Mouse (Mus musculus): Measurements from ENCODE around the gene Dnmt3a. TPM values are rescaled to one million over a fixed set of nuclear protein-coding genes. Genes with fewer than 3 reads are reported as not detected.
A peak's percentile ranks its signal among the peaks of the same experiment; 100 is the strongest.

The Dnmt3a gene
- total RNA-seq (2012; rRNA removed) = 15.4 and 15.9 TPM in 2 replicates
- 10 to 100 TPM in 1 of 2 experiments, not detected in 1; 34.4 TPM for polyA plus RNA-seq (2012; ENCODE audit: insufficient read depth in 1 of 2, insufficient read length in 2 of 2, low read depth in 1 of 2, low replicate concordance in 2 of 2, missing spikeins in 1 of 2)

DNA sequence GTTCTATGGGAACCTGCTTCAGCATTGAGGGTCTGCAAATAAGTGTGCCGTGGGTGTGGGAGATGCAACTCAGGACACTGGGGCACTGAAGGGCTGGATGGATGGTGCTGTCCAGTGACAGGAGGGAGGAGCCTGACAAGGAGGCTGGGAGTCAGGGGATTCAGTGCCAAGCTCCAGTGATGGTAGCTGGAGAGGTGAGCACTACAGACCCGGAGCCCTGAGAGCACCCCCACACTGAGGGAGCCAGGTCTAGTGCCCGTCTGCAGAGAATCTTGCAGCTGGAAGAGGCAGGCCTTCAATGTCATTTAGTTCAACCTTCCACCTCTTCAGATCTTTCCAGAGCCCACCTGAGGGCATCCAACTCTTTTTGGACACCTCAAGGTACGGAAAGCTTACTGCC, at the start of gene Dnmt3a:
Dnmt3a (plus strand) TSS at position 156 of the 400 bp plus-strand sequence.
- H3K79me2 ChIP-seq (ENCODE audit: control insufficient read depth, insufficient read depth, low read length, poor library complexity) = no peaks in the 10 kb centered on the region; the same call in none of the 2 replicates
- H3K36me3 ChIP-seq (ENCODE audit: control insufficient read depth in 1 of 2, insufficient read depth in 2 of 2, low read length in 2 of 2) = no peaks in the 10 kb centered on the region
- peaks cover 3 to 5% of the 10 kb centered on the region in 2 experiments; a peak in 3 of 4 replicates for H3K27me3 ChIP-seq (ENCODE audit: control insufficient read depth in 1 of 2, insufficient read depth in 2 of 2, low read length in 2 of 2)
- H3K4me1 ChIP-seq (ENCODE audit: control insufficient read depth in 1 of 2, insufficient read depth in 2 of 2, low read length in 2 of 2) = 0 out of 4 replicates have a peak, but pooled peaks cover 0 to 6% of the 10 kb centered on the region in 2 experiments
- peak within 1 kb of the TSS; percentile 57 to 86; a peak in 3 of 4 replicates for H3K4me3 ChIP-seq (ENCODE audit: control insufficient read depth in 1 of 2, insufficient read depth in 1 of 2, low read depth in 2 of 2, low read length in 2 of 2)
- no peak within 1 kb of the TSS for H3K27ac ChIP-seq (ENCODE audit: control insufficient read depth, low read depth, low read length)
- TF ChIP-seq EP300 (IDR thresholded peaks at IDR 0.05; ENCODE audit: low read depth in 1 of 2, low read length in 2 of 2) (no peak), MEF2A (IDR thresholded peaks at IDR 0.05; ENCODE audit: extremely low read depth, insufficient replicate concordance, low read depth, low read length, poor library complexity, severe bottlenecking) (no peak), E2F4 (IDR thresholded peaks at IDR 0.05; ENCODE audit: borderline replicate concordance, low read depth, low read length) (no peak), MAZ (IDR thresholded peaks at IDR 0.05; ENCODE audit: low read depth, low read length) (no peak), ZNF384 (IDR thresholded peaks at IDR 0.05; ENCODE audit: low read depth, low read length) (no peak), CHD2 (IDR thresholded peaks at IDR 0.05; ENCODE audit: low read length) (no peak), UBTF (IDR thresholded peaks at IDR 0.05; ENCODE audit: borderline replicate concordance, insufficient read depth, low read depth, low read length) (no peak), TBP (IDR thresholded peaks at IDR 0.05; ENCODE audit: low read depth, low read length) (no peak), TCF12 (IDR thresholded peaks at IDR 0.05; ENCODE audit: low read depth, low read length) (no peak), SIN3A (IDR thresholded peaks at IDR 0.05; ENCODE audit: low read length) (no peak)
- no peaks in the 10 kb centered on the region for H3K9me3 ChIP-seq (replicated peaks; ENCODE audit: insufficient read depth, low read length)
- H3K9ac ChIP-seq (ENCODE audit: control insufficient read depth, low read depth, low read length, poor library complexity, severe bottlenecking) = peak within 1 kb of the TSS; percentile 82
- no peak for DNase-seq (ENCODE audit: low read depth, low spot score)

GRCm38 (mm10) chr12:3756216-3756615, 49.6 kb upstream of the Dnmt3a start:
- no peak overlapping the region for H3K9ac ChIP-seq (ENCODE audit: control insufficient read depth, low read depth, low read length, poor library complexity, severe bottlenecking)
- no peaks in the 10 kb centered on the region for H3K27me3 ChIP-seq (ENCODE audit: control insufficient read depth in 1 of 2, insufficient read depth in 2 of 2, low read length in 2 of 2)
- no peaks in the 10 kb centered on the region for H3K79me2 ChIP-seq (ENCODE audit: control insufficient read depth, insufficient read depth, low read length, poor library complexity)
- no peak overlapping the region for H3K4me3 ChIP-seq (ENCODE audit: control insufficient read depth in 1 of 2, insufficient read depth in 1 of 2, low read depth in 2 of 2, low read length in 2 of 2)
- no peak for TF ChIP-seq MAX (IDR thresholded peaks at IDR 0.05; ENCODE audit: low read length)
- no peak for TF ChIP-seq MAZ (IDR thresholded peaks at IDR 0.05; ENCODE audit: low read depth, low read length)
- no peak for TF ChIP-seq USF1 (IDR thresholded peaks at IDR 0.05; ENCODE audit: low read depth, low read length)
- no peak for TF ChIP-seq BHLHE40 (IDR thresholded peaks at IDR 0.05; ENCODE audit: borderline replicate concordance, low read depth, low read length)
- TF ChIP-seq RAD21 (IDR thresholded peaks at IDR 0.05; ENCODE audit: low read depth, low read length) = no peak
- no peak for TF ChIP-seq HCFC1 (IDR thresholded peaks at IDR 0.05; ENCODE audit: low read depth, low read length)
- TF ChIP-seq JUND (IDR thresholded peaks at IDR 0.05; ENCODE audit: low read depth, low read length) = no peak
- TF ChIP-seq ZC3H11A (IDR thresholded peaks at IDR 0.05; ENCODE audit: low read depth, low read length) = no peak
- no peak for TF ChIP-seq SIN3A (IDR thresholded peaks at IDR 0.05; ENCODE audit: low read length)
- TF ChIP-seq NELFE (IDR thresholded peaks at IDR 0.05; ENCODE audit: low read depth, low read length) = no peak
- no peak overlapping the region for H3K27ac ChIP-seq (ENCODE audit: control insufficient read depth, low read depth, low read length)
- no peaks in the 10 kb centered on the region for H3K4me1 ChIP-seq (ENCODE audit: control insufficient read depth in 1 of 2, insufficient read depth in 2 of 2, low read length in 2 of 2)
- peaks cover 0 to 5% of the 10 kb centered on the region in 2 experiments; a peak in 3 of 4 replicates for H3K36me3 ChIP-seq (ENCODE audit: control insufficient read depth in 1 of 2, insufficient read depth in 2 of 2, low read length in 2 of 2)
- no peaks in the 10 kb centered on the region for H3K9me3 ChIP-seq (replicated peaks; ENCODE audit: insufficient read depth, low read length)
- DNase-seq (ENCODE audit: low read depth, low spot score) = no peak

Measured in MEL (cell line).